Mouse (Mus musculus): ENCODE data around the gene Rpgr. TPM values are rescaled to one million over a fixed set of nuclear protein-coding genes. Genes with fewer than 3 reads are reported as not detected.

Gene Rpgr
- total RNA-seq, 2 experiments from 2014 or later: 2.3 to 3.5 TPM

- no peak for DNase-seq (ENCODE audit: low spot score)
- intact Hi-C loops (cut with DNase I): no loop called here
Measured at GRCm38 (mm10) chrX:10095797-10096196, 120.9 kb downstream of the Rpgr start.

- intact Hi-C loops (cut with DNase I): no loop called here
- DNase-seq (ENCODE audit: low spot score): no peak
Measured at GRCm38 (mm10) chrX:10080385-10080784, 136.3 kb downstream of the Rpgr start.

GRCm38 (mm10) chrX:10079981-10080380 lies 136.7 kb downstream of the Rpgr start:
- intact Hi-C loops (cut with DNase I): no loop called here
- DNase-seq (ENCODE audit: low spot score): no peak

- intact Hi-C loops (cut with DNase I): no loop called here
- DNase-seq (ENCODE audit: low spot score): no peak
Measured at GRCm38 (mm10) chrX:10073966-10074365, 142.8 kb downstream of the Rpgr start.

- DNase-seq (ENCODE audit: low spot score): no peak
- intact Hi-C loops (cut with DNase I): no loop called here
Measured at GRCm38 (mm10) chrX:10071529-10071928, 145.2 kb downstream of the Rpgr start.

- no peak for DNase-seq (ENCODE audit: low spot score)
- intact Hi-C loops (cut with DNase I): no loop called here
Measured at GRCm38 (mm10) chrX:10070689-10071088, 146.0 kb downstream of the Rpgr start.

- DNase-seq (ENCODE audit: low spot score): no peak
- intact Hi-C loops (cut with DNase I): no loop called here
Measured at GRCm38 (mm10) chrX:10069405-10069804, 147.3 kb downstream of the Rpgr start.

- intact Hi-C loops (cut with DNase I): no loop called here
- DNase-seq (ENCODE audit: low spot score): no peak
Measured at GRCm38 (mm10) chrX:10063781-10064180, 152.9 kb downstream of the Rpgr start.

- intact Hi-C loops (cut with DNase I): no loop called here
- DNase-seq (ENCODE audit: low spot score): no peak
Measured at GRCm38 (mm10) chrX:10063361-10063760, 153.4 kb downstream of the Rpgr start.

- DNase-seq (ENCODE audit: low spot score): no peak
- intact Hi-C loops (cut with DNase I): no loop called here
Measured at GRCm38 (mm10) chrX:10062201-10062600, 154.5 kb downstream of the Rpgr start.

- intact Hi-C loops (cut with DNase I): loop anchor here (10.0 kb wide), 1 partner anchor 180 kb away; the partner anchor contains the start of gene Rpgr
- no peak for DNase-seq (ENCODE audit: low spot score)
Measured at GRCm38 (mm10) chrX:10034666-10035065, 182.1 kb downstream of the Rpgr start.

Other genes starting within 250 kb of the Rpgr start
- 1 to 10 TPM; 4.2 to 4.4 TPM for gene Srpx, start 99.2 kb downstream of the Rpgr start, total RNA-seq (2021)
- not detected for gene Otc, start 35.4 kb upstream of the Rpgr start, total RNA-seq (2021)